Comparison of ENCODE assay signal across 8 mouse cellular contexts in genomic region chr9:59751966-59752365, GRCm38 (mm10). TPM values are rescaled to one million over a fixed set of nuclear protein-coding genes. Genes with fewer than 3 reads are reported as not detected.
DNase-seq lines count a peak whose midpoint lies in the region; ATAC-seq and TF ChIP-seq lines count a peak whose summit lies in the region.

No protein-coding gene starts in this region.

- no peak for ATAC-seq in lung, embryonic 14.5 days (ENCODE audit: insufficient read depth)
- ATAC-seq in embryonic facial prominence, embryonic 11.5 days (replicated peaks; ENCODE audit: insufficient number of reproducible peaks, low FRiP score, low TSS enrichment, low read depth), result no peak
- no peak for ATAC-seq in intestine, embryonic 16.5 days
- no peak for ATAC-seq in neural tube, embryonic 13.5 days (ENCODE audit: low read depth)

- peak overlapping the region; percentile 86 for H3K9ac ChIP-seq in lung, embryonic 14.5 days
- H3K9ac ChIP-seq in embryonic facial prominence, embryonic 11.5 days (replicated peaks; ENCODE audit: low read length), result peak overlapping the region; percentile 89
- peak overlapping the region; percentile 84 for H3K9ac ChIP-seq in intestine, embryonic 16.5 days (ENCODE audit: low read depth, low read length)
- H3K9ac ChIP-seq in neural tube, embryonic 13.5 days, result peak overlapping the region; percentile 93

- 5% methylated on average over 2 of the region's 2 CpGs for WGBS in lung, embryonic 14.5 days
- WGBS in embryonic facial prominence, embryonic 11.5 days, result 9% methylated on average over 2 of the region's 2 CpGs
- 3% methylated on average over 2 of the region's 2 CpGs for WGBS in intestine, embryonic 16.5 days
- WGBS in neural tube, embryonic 13.5 days, result 17% methylated on average over 2 of the region's 2 CpGs

- no peaks in the 10 kb centered on the region for H3K27me3 ChIP-seq in lung, embryonic 14.5 days (ENCODE audit: insufficient read depth, low read length)
- no peaks in the 10 kb centered on the region for H3K27me3 ChIP-seq in embryonic facial prominence, embryonic 11.5 days (ENCODE audit: control insufficient read depth, insufficient read depth, low read length)
- no peaks in the 10 kb centered on the region for H3K27me3 ChIP-seq in intestine, embryonic 16.5 days (replicated peaks; ENCODE audit: control insufficient read depth, insufficient read depth, low read length)
- H3K27me3 ChIP-seq in neural tube, embryonic 13.5 days, result no peaks in the 10 kb centered on the region

- no peaks in the 10 kb centered on the region for H3K36me3 ChIP-seq in lung, embryonic 14.5 days (ENCODE audit: insufficient read depth)
- no peaks in the 10 kb centered on the region for H3K36me3 ChIP-seq in embryonic facial prominence, embryonic 11.5 days (replicated peaks; ENCODE audit: control insufficient read depth, insufficient read depth, low read depth, low read length)
- H3K36me3 ChIP-seq in intestine, embryonic 16.5 days (ENCODE audit: control insufficient read depth, insufficient read depth, low read length), result no peaks in the 10 kb centered on the region
- no peaks in the 10 kb centered on the region for H3K36me3 ChIP-seq in neural tube, embryonic 13.5 days

- H3K4me1 ChIP-seq in lung, embryonic 14.5 days (ENCODE audit: insufficient read depth), result peaks cover 9% of the 10 kb centered on the region; the same call in 1 of the 2 replicates
- H3K4me1 ChIP-seq in embryonic facial prominence, embryonic 11.5 days (ENCODE audit: control insufficient read depth, insufficient read depth, low read length), result no peaks in the 10 kb centered on the region; the same call in 1 of the 2 replicates
- peaks cover 10% of the 10 kb centered on the region for H3K4me1 ChIP-seq in intestine, embryonic 16.5 days (ENCODE audit: control insufficient read depth, insufficient read depth, low read length)
- H3K4me1 ChIP-seq in neural tube, embryonic 13.5 days (replicated peaks), result peaks cover 19% of the 10 kb centered on the region

- DNase-seq in lung, embryonic 14.5 days, result peak; percentile 49
- no peak for DNase-seq in lung, adult 18-20 months
- DNase-seq in embryonic facial prominence, embryonic 11.5 days (ENCODE audit: low spot score), result no peak
- DNase-seq in layer of hippocampus, adult 9-10 months (ENCODE audit: low spot score), result no peak
- no peak for DNase-seq in ovary, adult 18-20 months (ENCODE audit: low spot score)
- DNase-seq in adrenal gland, postnatal 10 days, result no peak

- H3K27ac ChIP-seq in lung, embryonic 14.5 days (ENCODE audit: low read depth), result 0 out of 2 replicates have a peak overlapping the region, but pooled peaks have one; percentile 12
- H3K27ac ChIP-seq in embryonic facial prominence, embryonic 11.5 days (replicated peaks; ENCODE audit: low read depth, low read length), result no peak overlapping the region
- H3K27ac ChIP-seq in intestine, embryonic 16.5 days (ENCODE audit: low read length), result peak overlapping the region; percentile 93; the same call in 1 of the 2 replicates
- H3K27ac ChIP-seq in neural tube, embryonic 13.5 days (replicated peaks), result peak overlapping the region; percentile 95

- TF ChIP-seq CTCF in lung, embryonic 14.5 days (IDR thresholded peaks at IDR 0.05; ENCODE audit: low read depth), result no peak

- peak overlapping the region; percentile 80 for H3K4me3 ChIP-seq in lung, embryonic 14.5 days (ENCODE audit: low read depth, low read length)
- H3K4me3 ChIP-seq in embryonic facial prominence, embryonic 11.5 days (ENCODE audit: low read depth, low read length), result peak overlapping the region; percentile 87
- H3K4me3 ChIP-seq in intestine, embryonic 16.5 days (ENCODE audit: low read length), result peak overlapping the region; percentile 88
- peak overlapping the region; percentile 96 for H3K4me3 ChIP-seq in neural tube, embryonic 13.5 days

- H3K9me3 ChIP-seq in lung, embryonic 14.5 days (ENCODE audit: low read depth, low read length), result no peaks in the 10 kb centered on the region
- no peaks in the 10 kb centered on the region for H3K9me3 ChIP-seq in embryonic facial prominence, embryonic 11.5 days (replicated peaks; ENCODE audit: control insufficient read depth, low read length)
- H3K9me3 ChIP-seq in intestine, embryonic 16.5 days (ENCODE audit: control insufficient read depth, low read length), result no peaks in the 10 kb centered on the region
- no peaks in the 10 kb centered on the region for H3K9me3 ChIP-seq in neural tube, embryonic 13.5 days

- peak overlapping the region; percentile 82 for H3K4me2 ChIP-seq in lung, embryonic 14.5 days
- H3K4me2 ChIP-seq in embryonic facial prominence, embryonic 11.5 days (ENCODE audit: low read depth, low read length), result peak overlapping the region; percentile 73
- peak overlapping the region; percentile 86 for H3K4me2 ChIP-seq in intestine, embryonic 16.5 days (ENCODE audit: low read depth, low read length)
- peak overlapping the region; percentile 68 for H3K4me2 ChIP-seq in neural tube, embryonic 13.5 days

RNA-seq across cellular contexts. Expression of gene Myo9a, which starts 1.3 kb away (rescaled TPM):
- 17.6 and 18.8 TPM in 2 replicates for polyA plus RNA-seq in lung, embryonic 14.5 days (2014; fragmentation: Nextera tagmentation; extraction: Ambion mirVana)
- polyA plus RNA-seq in embryonic facial prominence, embryonic 11.5 days (2014; fragmentation: Nextera tagmentation; extraction: Ambion mirVana), result 13.3 and 15.7 TPM in 2 replicates
- polyA plus RNA-seq in intestine, embryonic 16.5 days (2015; fragmentation: Nextera tagmentation; extraction: Ambion mirVana), result 9.2 and 10.2 TPM in 2 replicates
- polyA plus RNA-seq in neural tube, embryonic 13.5 days (2015; fragmentation: Nextera tagmentation; extraction: Ambion mirVana), result 23.4 and 26.4 TPM in 2 replicates
- total RNA-seq in adrenal gland, postnatal 10 days (2021), result 10 to 100 TPM; 11.4 to 19.2 TPM

RNA-seq across cellular contexts. Expression of gene Senp8, which starts 1.5 kb away (rescaled TPM):
- polyA plus RNA-seq in lung, embryonic 14.5 days (2014; fragmentation: Nextera tagmentation; extraction: Ambion mirVana), result 11.0 and 11.4 TPM in 2 replicates
- 18.8 and 22.1 TPM in 2 replicates for polyA plus RNA-seq in embryonic facial prominence, embryonic 11.5 days (2014; fragmentation: Nextera tagmentation; extraction: Ambion mirVana)
- polyA plus RNA-seq in intestine, embryonic 16.5 days (2015; fragmentation: Nextera tagmentation; extraction: Ambion mirVana), result 9.7 and 10.0 TPM in 2 replicates
- 12.7 and 13.2 TPM in 2 replicates for polyA plus RNA-seq in neural tube, embryonic 13.5 days (2015; fragmentation: Nextera tagmentation; extraction: Ambion mirVana)
- total RNA-seq in adrenal gland, postnatal 10 days (2021), result 1 to 10 TPM; 4.3 to 9.0 TPM
